Mouse (Mus musculus) liver, embryonic 15.5 days (tissue): ENCODE results near the gene Prr23a2. TPM values are rescaled to one million over a fixed set of nuclear protein-coding genes. Genes with fewer than 3 reads are reported as not detected.
"Not testable (repeated sequence)": the region's sequence is repeated elsewhere in the genome, so short reads cannot be mapped to it uniquely, and the experiment has no call there.

ENCODE experiments used
- ATAC-seq: fragments of 200-750 bp; cut with Nextera tagmentation; 2 replicates; pipeline ENCODE4 v1.8.0; 2017; ENCODE audit warnings: moderate number of reproducible peaks, mild to moderate bottlenecking, moderate library complexity; ENCODE audit not compliant: insufficient read depth
- H3K27ac ChIP-seq: fragments of 300-500 bp; sonication (generic); replicated peaks from 2 replicates; pipeline ENCODE4 v1.5.1; 2015; ENCODE audit warnings: mild to moderate bottlenecking, inconsistent platforms
- H3K27me3 ChIP-seq: fragments of 300-500 bp; sonication (generic); 2 replicates; pipeline ENCODE4 v1.6.1; 2015; ENCODE audit warnings: mild to moderate bottlenecking, inconsistent platforms
- H3K36me3 ChIP-seq: fragments of 300-500 bp; sonication (generic); replicated peaks from 2 replicates; pipeline ENCODE4 v1.6.1; 2015; ENCODE audit warnings: moderate library complexity, mild to moderate bottlenecking, inconsistent platforms
- H3K4me1 ChIP-seq: fragments of 300-500 bp; sonication (generic); replicated peaks from 2 replicates; pipeline ENCODE4 v1.6.1; 2015; ENCODE audit warnings: inconsistent platforms
- H3K4me2 ChIP-seq: fragments of 300-500 bp; sonication (generic); 2 replicates; pipeline ENCODE4 v1.6.1; 2015; ENCODE audit warnings: moderate library complexity, mild to moderate bottlenecking, inconsistent platforms
- H3K4me3 ChIP-seq: fragments of 300-500 bp; sonication (generic); replicated peaks from 2 replicates; pipeline ENCODE4 v1.5.1; 2015; ENCODE audit warnings: mild to moderate bottlenecking, inconsistent platforms
- H3K9ac ChIP-seq: fragments of 300-500 bp; sonication (generic); 2 replicates; pipeline ENCODE4 v1.6.1; 2015; ENCODE audit warnings: moderate library complexity, mild to moderate bottlenecking, inconsistent platforms
- H3K9me3 ChIP-seq: fragments of 300-500 bp; sonication (generic); replicated peaks from 2 replicates; pipeline ENCODE4 v1.6.1; 2016; ENCODE audit warnings: inconsistent platforms
- WGBS: fragments of 180-500 bp; shearing (Covaris S2); methylation state at CpG from one replicate; pipeline ENCODE4 v1.1.7; 2015; ENCODE audit warnings: mixed read lengths; ENCODE audit not compliant: insufficient replicate concordance; 5-methylcytosine and 5-hydroxymethylcytosine counted together
- polyA plus RNA-seq: library from polyadenylated mRNA; unstranded; fragments of >200 nt; fragmentation: Nextera tagmentation; extraction: Ambion mirVana; gene quantifications from 2 replicates; pipeline ENCODE4 v1.2.1, GENCODE M21; 2015

The Prr23a2 gene
- polyA plus RNA-seq = not detected in 2 replicates

- no peak within 1 kb of the TSS for H3K4me2 ChIP-seq
- 60% methylated on average over 18 of the region's 18 CpGs for WGBS
- no peak within 1 kb of the TSS for H3K27ac ChIP-seq
- no peaks in the 10 kb centered on the region for H3K27me3 ChIP-seq
- no peak within 1 kb of the TSS for H3K9ac ChIP-seq
- no peaks in the 10 kb centered on the region for H3K9me3 ChIP-seq
- H3K4me3 ChIP-seq = no peak within 1 kb of the TSS
- no peak for ATAC-seq
- no peaks in the 10 kb centered on the region for H3K4me1 ChIP-seq
- no peaks in the 10 kb centered on the region for H3K36me3 ChIP-seq
Measured at GRCm38 (mm10) chr9:98856210-98856609, at the start of gene Prr23a2. Prr23a2 (plus strand) TSS chr9:98856494.

GRCm38 (mm10) chr9:98807631-98808030, 48.7 kb upstream of the Prr23a2 start:
- no peak overlapping the region for H3K27ac ChIP-seq
- no peaks in the 10 kb centered on the region for H3K4me1 ChIP-seq
- no peak overlapping the region for H3K4me3 ChIP-seq
- no peak overlapping the region for H3K9ac ChIP-seq
- WGBS = 65% methylated on average over 8 of the region's 8 CpGs
- no peak overlapping the region for H3K4me2 ChIP-seq
- no peaks in the 10 kb centered on the region for H3K9me3 ChIP-seq
- H3K27me3 ChIP-seq = no peaks in the 10 kb centered on the region
- no peak for ATAC-seq
- no peaks in the 10 kb centered on the region for H3K36me3 ChIP-seq

- not testable (repeated sequence) for H3K9me3 ChIP-seq, H3K27me3 ChIP-seq, H3K4me2 ChIP-seq, H3K36me3 ChIP-seq, H3K4me3 ChIP-seq, ATAC-seq, H3K4me1 ChIP-seq, H3K27ac ChIP-seq, H3K9ac ChIP-seq
- WGBS = 30% methylated on average over 2 of the region's 2 CpGs
Measured at GRCm38 (mm10) chr9:98809526-98809925, 46.8 kb upstream of the Prr23a2 start.

GRCm38 (mm10) chr9:98816066-98816465, 40.2 kb upstream of the Prr23a2 start:
- H3K4me3 ChIP-seq = no peak overlapping the region
- no peak overlapping the region for H3K9ac ChIP-seq
- WGBS = 50% methylated on average over 3 of the region's 3 CpGs
- H3K27ac ChIP-seq = no peak overlapping the region
- H3K27me3 ChIP-seq = no peaks in the 10 kb centered on the region
- H3K9me3 ChIP-seq = no peaks in the 10 kb centered on the region
- no peak overlapping the region for H3K4me2 ChIP-seq
- no peaks in the 10 kb centered on the region for H3K4me1 ChIP-seq
- no peaks in the 10 kb centered on the region for H3K36me3 ChIP-seq
- ATAC-seq = no peak

GRCm38 (mm10) chr9:98817592-98817991, 38.7 kb upstream of the Prr23a2 start:
- no peaks in the 10 kb centered on the region for H3K27me3 ChIP-seq
- no peak overlapping the region for H3K4me2 ChIP-seq
- no peak overlapping the region for H3K4me3 ChIP-seq
- no peaks in the 10 kb centered on the region for H3K9me3 ChIP-seq
- H3K9ac ChIP-seq = no peak overlapping the region
- WGBS = 71% methylated on average over 7 of the region's 7 CpGs
- no peak overlapping the region for H3K27ac ChIP-seq
- no peak for ATAC-seq
- H3K4me1 ChIP-seq = no peaks in the 10 kb centered on the region
- H3K36me3 ChIP-seq = no peaks in the 10 kb centered on the region

- 39% methylated on average over 5 of the region's 5 CpGs for WGBS
- Histone ChIP-seq H3K27me3 (no peaks in the 10 kb centered on the region), H3K4me3 (no peak overlapping the region), H3K36me3 (no peaks in the 10 kb centered on the region), H3K9ac (no peak overlapping the region), H3K9me3 (no peaks in the 10 kb centered on the region), H3K4me2 (no peak overlapping the region), H3K27ac (no peak overlapping the region), H3K4me1 (no peaks in the 10 kb centered on the region)
- ATAC-seq = no peak
Measured at GRCm38 (mm10) chr9:98818971-98819370, 37.3 kb upstream of the Prr23a2 start.

GRCm38 (mm10) chr9:98819481-98819880, 36.8 kb upstream of the Prr23a2 start:
- 64% methylated on average over 2 of the region's 2 CpGs for WGBS
- ATAC-seq = no peak

GRCm38 (mm10) chr9:98820461-98820860, 35.8 kb upstream of the Prr23a2 start:
- H3K36me3 ChIP-seq = no peaks in the 10 kb centered on the region
- no peaks in the 10 kb centered on the region for H3K27me3 ChIP-seq
- H3K27ac ChIP-seq = no peak overlapping the region
- no peak for ATAC-seq
- no peak overlapping the region for H3K4me2 ChIP-seq
- no peak overlapping the region for H3K4me3 ChIP-seq
- no peaks in the 10 kb centered on the region for H3K4me1 ChIP-seq
- H3K9me3 ChIP-seq = no peaks in the 10 kb centered on the region
- no peak overlapping the region for H3K9ac ChIP-seq
- 59% methylated on average over 4 of the region's 4 CpGs for WGBS

More at GRCm38 (mm10) chr9:98819481-98819880, 36.8 kb upstream of the Prr23a2 start:
- Histone ChIP-seq H3K4me3 (no peak overlapping the region), H3K9ac (no peak overlapping the region), H3K36me3 (no peaks in the 10 kb centered on the region), H3K4me2 (no peak overlapping the region), H3K4me1 (no peaks in the 10 kb centered on the region), H3K27me3 (no peaks in the 10 kb centered on the region), H3K9me3 (no peaks in the 10 kb centered on the region), H3K27ac (no peak overlapping the region)

- no peak for ATAC-seq
- Histone ChIP-seq H3K4me1 (no peaks in the 10 kb centered on the region), H3K27me3 (no peaks in the 10 kb centered on the region), H3K27ac (no peak overlapping the region), H3K36me3 (no peaks in the 10 kb centered on the region), H3K4me2 (no peak overlapping the region), H3K4me3 (no peak overlapping the region), H3K9me3 (no peaks in the 10 kb centered on the region), H3K9ac (no peak overlapping the region)
Measured at GRCm38 (mm10) chr9:98821067-98821466, 35.2 kb upstream of the Prr23a2 start.

GRCm38 (mm10) chr9:98823805-98824204, 32.5 kb upstream of the Prr23a2 start:
- H3K9me3 ChIP-seq = no peaks in the 10 kb centered on the region
- no peak overlapping the region for H3K27ac ChIP-seq
- no peak overlapping the region for H3K4me3 ChIP-seq
- no peak overlapping the region for H3K9ac ChIP-seq
- no peak overlapping the region for H3K4me2 ChIP-seq
- WGBS = 64% methylated on average over 7 of the region's 7 CpGs
- no peaks in the 10 kb centered on the region for H3K27me3 ChIP-seq
- no peak for ATAC-seq
- no peaks in the 10 kb centered on the region for H3K4me1 ChIP-seq
- H3K36me3 ChIP-seq = no peaks in the 10 kb centered on the region

- no peaks in the 10 kb centered on the region for H3K36me3 ChIP-seq
- ATAC-seq = no peak
- H3K9me3 ChIP-seq = no peaks in the 10 kb centered on the region
- no peaks in the 10 kb centered on the region for H3K27me3 ChIP-seq
- no peak overlapping the region for H3K9ac ChIP-seq
- no peaks in the 10 kb centered on the region for H3K4me1 ChIP-seq
- 42% methylated on average over 5 of the region's 5 CpGs for WGBS
- no peak overlapping the region for H3K4me3 ChIP-seq
- H3K4me2 ChIP-seq = no peak overlapping the region
- H3K27ac ChIP-seq = no peak overlapping the region
Measured at GRCm38 (mm10) chr9:98829508-98829907, 26.8 kb upstream of the Prr23a2 start.

- Histone ChIP-seq H3K27ac (no peak overlapping the region), H3K4me1 (no peaks in the 10 kb centered on the region), H3K9ac (no peak overlapping the region), H3K27me3 (0 out of 2 replicates have a peak, but pooled peaks cover 6% of the 10 kb centered on the region), H3K9me3 (no peaks in the 10 kb centered on the region), H3K4me3 (no peak overlapping the region), H3K4me2 (no peak overlapping the region), H3K36me3 (no peaks in the 10 kb centered on the region)
- no peak for ATAC-seq
- WGBS = 71% methylated on average over 7 of the region's 7 CpGs
Measured at GRCm38 (mm10) chr9:98837537-98838074, 18.7 kb upstream of the Prr23a2 start.
